Mouse (Mus musculus): Measurements from ENCODE around the gene Chtop.

GRCm38 (mm10) chr3:90525421-90525820 lies 16.1 kb upstream of the Chtop start:
- TF ChIP-seq ZNF384 (IDR thresholded peaks at IDR 0.05; ENCODE audit: low read depth, low read length) (no peak), HCFC1 (IDR thresholded peaks at IDR 0.05; ENCODE audit: borderline replicate concordance, insufficient read depth, low read length) (no peak; the same call in 1 of the 2 replicates)

Data from ES-E14 (cell line).